Mouse (Mus musculus) midbrain, embryonic 16.5 days (tissue): ENCODE data around the gene Myoz2. TPM values are rescaled to one million over a fixed set of nuclear protein-coding genes. Genes with fewer than 3 reads are reported as not detected.

Experiments used
- ATAC-seq: fragments of 200-750 bp; cut with Nextera tagmentation; 2 replicates; pipeline ENCODE4 v1.8.0; 2017; ENCODE audit warnings: moderate TSS enrichment
- H3K27ac ChIP-seq: fragments of 300-500 bp; sonication (generic); 2 replicates; pipeline ENCODE4 v1.5.1; 2014; ENCODE audit warnings: mild to moderate bottlenecking, low read length, mixed read lengths
- H3K27me3 ChIP-seq: fragments of 300-500 bp; sonication (generic); 2 replicates; pipeline ENCODE4 v1.6.1; 2014; ENCODE audit warnings: low read depth, low read length, mixed read lengths; ENCODE audit not compliant: control insufficient read depth, insufficient read depth
- H3K36me3 ChIP-seq: fragments of 300-500 bp; sonication (generic); 2 replicates; pipeline ENCODE4 v1.6.1; 2014; ENCODE audit warnings: mild to moderate bottlenecking, low read length, moderate library complexity, mixed read lengths; ENCODE audit not compliant: control insufficient read depth, insufficient read depth
- H3K4me1 ChIP-seq: fragments of 300-500 bp; sonication (generic); 2 replicates; pipeline ENCODE4 v1.6.1; 2014; ENCODE audit warnings: mild to moderate bottlenecking, low read length, mixed read lengths; ENCODE audit not compliant: control insufficient read depth, insufficient read depth
- H3K4me2 ChIP-seq: fragments of 300-500 bp; sonication (generic); 2 replicates; pipeline ENCODE4 v1.6.1; 2014; ENCODE audit warnings: mild to moderate bottlenecking, low read length, mixed read lengths
- H3K4me3 ChIP-seq: fragments of 300-500 bp; sonication (generic); 2 replicates; pipeline ENCODE4 v1.5.1; 2014; ENCODE audit warnings: low read depth, mild to moderate bottlenecking, low read length, moderate library complexity, mixed read lengths
- H3K9ac ChIP-seq: fragments of 300-500 bp; sonication (generic); 2 replicates; pipeline ENCODE4 v1.6.1; 2014; ENCODE audit warnings: low read depth, low read length, mixed read lengths
- H3K9me3 ChIP-seq: fragments of 300-500 bp; sonication (generic); replicated peaks from 2 replicates; pipeline ENCODE4 v1.6.1; 2014; ENCODE audit warnings: mild to moderate bottlenecking, low read length, mixed read lengths; ENCODE audit not compliant: control insufficient read depth, poor library complexity, severe bottlenecking
- WGBS: fragments of 180-500 bp; shearing (Covaris S2); extraction: QIAGEN DNeasy Blood & Tissue Kit; methylation state at CpG from one replicate; pipeline ENCODE4 v1.1.7; 2014; 5-methylcytosine and 5-hydroxymethylcytosine counted together
- polyA plus RNA-seq: library from polyadenylated mRNA; unstranded; fragments of >200 nt; fragmentation: Nextera tagmentation; extraction: Ambion mirVana; gene quantifications from 2 replicates; pipeline ENCODE4 v1.2.1, GENCODE M21; 2015

The Myoz2 gene
- not detected in 2 replicates for polyA plus RNA-seq

GRCm38 (mm10) chr3:123034752-123035151 lies at the start of gene Myoz2:
Myoz2 (minus strand) TSS chr3:123035015.
- ATAC-seq = no peak
- no peaks in the 10 kb centered on the region for H3K9me3 ChIP-seq
- no peaks in the 10 kb centered on the region for H3K36me3 ChIP-seq
- H3K4me2 ChIP-seq = no peak within 1 kb of the TSS
- no peak within 1 kb of the TSS for H3K4me3 ChIP-seq
- no peaks in the 10 kb centered on the region for H3K27me3 ChIP-seq
- H3K4me1 ChIP-seq = no peaks in the 10 kb centered on the region
- H3K9ac ChIP-seq = no peak within 1 kb of the TSS
- H3K27ac ChIP-seq = no peak within 1 kb of the TSS
- WGBS = 92% methylated on average over 7 of the region's 7 CpGs

GRCm38 (mm10) chr3:123081665-123082064 lies 46.9 kb upstream of the Myoz2 start:
- H3K4me3 ChIP-seq = no peak overlapping the region
- no peak overlapping the region for H3K4me2 ChIP-seq
- H3K9me3 ChIP-seq = 0 out of 2 replicates have a peak, but pooled peaks cover under 1% of the 10 kb centered on the region
- ATAC-seq = no peak
- no peak overlapping the region for H3K9ac ChIP-seq
- no peaks in the 10 kb centered on the region for H3K4me1 ChIP-seq
- 96% methylated on average over 3 of the region's 3 CpGs for WGBS
- no peak overlapping the region for H3K27ac ChIP-seq
- H3K27me3 ChIP-seq = no peaks in the 10 kb centered on the region
- H3K36me3 ChIP-seq = no peaks in the 10 kb centered on the region

GRCm38 (mm10) chr3:123080943-123081342 lies 46.1 kb upstream of the Myoz2 start:
- WGBS = 48% methylated on average over 7 of the region's 7 CpGs
- H3K4me3 ChIP-seq = no peak overlapping the region
- H3K4me1 ChIP-seq = no peaks in the 10 kb centered on the region
- no peaks in the 10 kb centered on the region for H3K36me3 ChIP-seq
- H3K4me2 ChIP-seq = no peak overlapping the region
- no peaks in the 10 kb centered on the region for H3K27me3 ChIP-seq
- H3K9me3 ChIP-seq = 0 out of 2 replicates have a peak, but pooled peaks cover 2% of the 10 kb centered on the region
- H3K9ac ChIP-seq = no peak overlapping the region
- H3K27ac ChIP-seq = no peak overlapping the region
- ATAC-seq = no peak

- Histone ChIP-seq H3K9me3 (0 out of 2 replicates have a peak, but pooled peaks cover 2% of the 10 kb centered on the region), H3K4me2 (no peak overlapping the region), H3K9ac (no peak overlapping the region), H3K36me3 (no peaks in the 10 kb centered on the region), H3K27me3 (no peaks in the 10 kb centered on the region), H3K27ac (no peak overlapping the region), H3K4me3 (no peak overlapping the region), H3K4me1 (no peaks in the 10 kb centered on the region)
- 80% methylated on average over 19 of the region's 19 CpGs for WGBS
- no peak for ATAC-seq
Measured at GRCm38 (mm10) chr3:123080017-123080725, 45.4 kb upstream of the Myoz2 start.

GRCm38 (mm10) chr3:123075759-123076158 lies 40.9 kb upstream of the Myoz2 start:
- H3K27ac ChIP-seq = no peak overlapping the region
- no peaks in the 10 kb centered on the region for H3K27me3 ChIP-seq
- no peaks in the 10 kb centered on the region for H3K4me1 ChIP-seq
- H3K4me2 ChIP-seq = no peak overlapping the region
- no peak overlapping the region for H3K9ac ChIP-seq
- no peak for ATAC-seq
- no peak overlapping the region for H3K4me3 ChIP-seq
- H3K9me3 ChIP-seq = 0 out of 2 replicates have a peak, but pooled peaks cover 2% of the 10 kb centered on the region
- no peaks in the 10 kb centered on the region for H3K36me3 ChIP-seq
- WGBS = 80% methylated on average over 3 of the region's 3 CpGs

GRCm38 (mm10) chr3:123075034-123075433 lies 40.2 kb upstream of the Myoz2 start:
- Histone ChIP-seq H3K4me3 (no peak overlapping the region), H3K36me3 (no peaks in the 10 kb centered on the region), H3K4me2 (no peak overlapping the region), H3K27ac (no peak overlapping the region), H3K9ac (no peak overlapping the region), H3K4me1 (no peaks in the 10 kb centered on the region), H3K9me3 (0 out of 2 replicates have a peak, but pooled peaks cover 2% of the 10 kb centered on the region), H3K27me3 (no peaks in the 10 kb centered on the region)
- no peak for ATAC-seq

- Histone ChIP-seq H3K27ac (no peak overlapping the region), H3K4me1 (no peaks in the 10 kb centered on the region), H3K4me3 (no peak overlapping the region), H3K9ac (no peak overlapping the region), H3K27me3 (no peaks in the 10 kb centered on the region), H3K9me3 (0 out of 2 replicates have a peak, but pooled peaks cover 2% of the 10 kb centered on the region), H3K4me2 (no peak overlapping the region), H3K36me3 (no peaks in the 10 kb centered on the region)
- no peak for ATAC-seq
Measured at GRCm38 (mm10) chr3:123073351-123073750, 38.5 kb upstream of the Myoz2 start.

GRCm38 (mm10) chr3:123072472-123072871 lies 37.7 kb upstream of the Myoz2 start:
- no peaks in the 10 kb centered on the region for H3K4me1 ChIP-seq
- no peaks in the 10 kb centered on the region for H3K36me3 ChIP-seq
- H3K9me3 ChIP-seq = 0 out of 2 replicates have a peak, but pooled peaks cover 3% of the 10 kb centered on the region
- WGBS = 80% methylated on average over 1 of the region's 1 CpGs
- H3K4me3 ChIP-seq = no peak overlapping the region
- H3K4me2 ChIP-seq = no peak overlapping the region
- H3K9ac ChIP-seq = no peak overlapping the region
- no peak overlapping the region for H3K27ac ChIP-seq
- no peaks in the 10 kb centered on the region for H3K27me3 ChIP-seq
- ATAC-seq = no peak

GRCm38 (mm10) chr3:123070996-123071395 lies 36.2 kb upstream of the Myoz2 start:
- Histone ChIP-seq H3K4me1 (no peaks in the 10 kb centered on the region), H3K4me3 (no peak overlapping the region), H3K9me3 (0 out of 2 replicates have a peak, but pooled peaks cover 2% of the 10 kb centered on the region), H3K9ac (no peak overlapping the region), H3K36me3 (no peaks in the 10 kb centered on the region), H3K27me3 (no peaks in the 10 kb centered on the region), H3K4me2 (no peak overlapping the region), H3K27ac (no peak overlapping the region)
- no peak for ATAC-seq
- 94% methylated on average over 1 of the region's 1 CpGs for WGBS
